Mouse (Mus musculus) c-Kit-positive CD71-positive TER-119-negative erythroid progenitor cells, embryonic 14.5 days (primary cell): ENCODE data around the gene Rnft1.

Source experiments
- DNase-seq: peaks from one replicate; pipeline ENCODE4 v3.0.0-alpha.2; 2013; ENCODE audit warnings: low read depth

The Rnft1 gene

DNA sequence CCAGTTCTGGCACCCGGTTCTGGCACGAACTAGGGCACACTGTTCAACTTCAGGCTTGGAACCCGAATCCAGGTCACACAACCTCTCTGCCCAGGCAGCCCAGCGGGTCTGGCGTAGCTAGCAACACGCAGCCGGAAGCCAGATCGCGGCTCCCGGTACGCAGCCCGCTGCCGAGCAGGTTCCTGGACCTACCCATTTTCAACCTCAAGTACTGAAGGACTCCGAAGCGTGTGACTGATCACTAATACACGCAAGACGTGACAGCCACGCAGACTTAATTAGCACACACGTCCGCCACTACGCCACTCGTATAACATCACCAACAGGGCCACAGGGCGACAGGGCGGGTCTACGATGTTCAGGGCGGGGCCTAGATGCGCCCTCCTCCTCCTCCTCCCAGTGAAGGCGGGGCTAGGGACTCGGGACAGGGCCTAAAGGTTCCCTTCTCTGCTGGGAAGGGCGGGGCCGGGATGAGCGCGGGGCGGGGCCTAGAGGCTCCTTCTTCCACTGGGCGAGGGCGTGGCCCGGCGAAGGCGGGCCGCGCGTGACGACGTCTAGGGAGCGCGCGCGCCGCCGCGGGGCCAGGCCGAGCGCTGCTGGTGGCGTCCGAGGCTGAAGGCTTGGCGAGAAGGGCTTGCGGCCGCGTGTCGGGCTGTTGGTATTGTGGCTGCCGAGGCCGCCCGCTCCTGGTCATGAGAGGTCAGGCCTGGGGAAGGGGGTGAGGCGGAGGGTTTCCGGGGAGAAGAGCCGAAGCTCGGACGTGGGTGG lies at the start of gene Rnft1:
Rnft1 (plus strand) TSS at position 557 of the 768 bp plus-strand sequence.
- DNase-seq: peak; percentile 97

DNA sequence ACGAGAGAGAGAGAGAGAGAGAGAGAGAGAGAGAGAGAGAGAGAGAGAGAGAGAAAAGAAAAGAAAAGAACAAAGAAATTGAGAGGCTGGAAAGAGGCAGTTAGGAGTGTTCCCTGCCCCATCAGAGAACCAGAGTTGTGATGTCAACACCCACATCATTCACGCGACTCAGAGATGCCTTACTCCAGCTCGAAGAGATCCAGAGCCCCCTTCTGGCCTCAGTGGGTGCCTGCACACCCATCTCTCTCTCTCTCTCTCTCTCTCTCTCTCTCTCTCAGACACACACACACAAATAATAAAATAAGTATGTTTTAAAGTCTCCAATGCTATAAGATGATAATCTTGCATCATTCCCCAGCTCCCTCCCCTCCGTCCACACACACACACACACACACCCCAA lies 47.6 kb upstream of the Rnft1 start:
- DNase-seq: peak; percentile 22

DNA sequence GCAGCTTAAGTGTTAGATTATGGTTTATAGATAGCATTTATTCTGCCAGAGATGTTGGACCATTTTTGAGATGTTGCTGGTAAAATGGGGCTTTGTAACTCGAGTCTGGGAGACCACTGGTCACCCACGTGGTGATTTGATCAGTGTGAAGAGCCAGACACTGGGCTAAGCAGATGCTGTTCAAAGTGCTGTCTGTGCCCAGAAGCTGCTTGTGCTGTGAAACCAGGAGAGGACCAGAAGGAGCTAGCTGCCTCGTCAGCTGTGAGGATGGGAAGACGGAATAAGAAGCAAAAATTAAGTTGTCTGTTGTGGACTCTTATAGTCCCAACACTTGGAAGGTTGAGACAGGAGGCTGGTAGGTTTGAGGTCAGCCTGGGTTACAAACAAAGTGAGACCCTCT lies 46.2 kb upstream of the Rnft1 start:
- DNase-seq: no peak

DNA sequence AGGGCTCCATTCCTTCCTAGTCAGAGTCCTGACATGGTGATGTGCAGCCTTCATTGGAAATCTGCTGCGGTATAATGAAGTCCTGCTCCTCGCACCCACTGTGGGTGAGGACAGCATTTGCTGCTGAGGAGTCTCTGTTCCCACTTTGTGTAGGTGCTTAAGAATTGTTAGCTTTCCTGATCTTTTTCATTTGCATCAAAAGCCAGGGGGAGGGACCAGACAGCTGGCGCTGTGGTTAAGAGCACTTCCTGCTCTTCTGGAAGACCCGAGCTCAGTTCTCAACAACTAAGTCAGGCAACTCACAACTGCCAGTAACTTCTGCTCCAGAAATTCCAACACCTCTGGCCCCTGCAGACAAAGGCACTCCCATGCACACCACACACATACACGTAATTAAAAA lies 43.7 kb upstream of the Rnft1 start:
- no peak for DNase-seq

DNA sequence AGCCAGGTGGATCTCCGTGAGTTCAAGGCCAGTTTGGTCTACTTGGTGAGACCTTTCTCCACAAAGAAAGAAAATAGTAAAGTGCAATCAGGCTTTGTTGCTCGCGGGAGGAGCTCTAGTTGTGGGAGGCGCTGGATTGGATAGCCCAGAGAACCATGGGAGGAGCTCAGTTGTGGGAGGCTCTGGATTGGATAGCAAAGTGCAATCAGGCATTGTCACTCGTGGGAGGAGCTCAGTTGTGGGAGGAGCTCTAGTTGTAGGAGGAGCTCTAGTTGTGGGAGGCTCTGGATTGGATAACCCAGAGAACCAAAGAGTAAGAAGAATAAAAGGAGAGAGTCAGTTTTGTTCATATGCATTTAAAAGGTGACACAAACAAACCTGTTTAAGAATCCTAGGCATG lies 30.5 kb upstream of the Rnft1 start:
- no peak for DNase-seq

DNA sequence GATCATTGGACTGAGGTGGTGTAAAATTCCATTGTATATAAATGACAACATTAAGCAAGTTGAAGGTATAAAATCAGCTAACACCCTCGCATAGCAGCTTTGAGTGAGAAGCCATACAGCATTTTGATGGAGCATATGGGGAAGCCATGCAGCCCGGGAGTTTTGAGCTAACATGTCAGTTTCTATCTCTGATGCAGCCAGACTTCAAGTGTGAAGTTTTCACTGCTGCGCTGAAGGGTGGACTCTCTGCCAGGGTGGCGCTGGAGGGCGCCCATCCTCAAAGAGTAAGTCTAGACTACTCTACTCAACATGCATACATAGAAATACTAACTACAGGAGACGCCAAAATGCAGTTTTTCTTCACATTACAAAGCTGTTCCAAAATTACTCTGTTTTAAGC lies 26.9 kb upstream of the Rnft1 start:
- DNase-seq: no peak

- no peak for DNase-seq
Observed at GRCm38 (mm10) chr11:86458866-86459265, 25.6 kb upstream of the Rnft1 start.

DNA sequence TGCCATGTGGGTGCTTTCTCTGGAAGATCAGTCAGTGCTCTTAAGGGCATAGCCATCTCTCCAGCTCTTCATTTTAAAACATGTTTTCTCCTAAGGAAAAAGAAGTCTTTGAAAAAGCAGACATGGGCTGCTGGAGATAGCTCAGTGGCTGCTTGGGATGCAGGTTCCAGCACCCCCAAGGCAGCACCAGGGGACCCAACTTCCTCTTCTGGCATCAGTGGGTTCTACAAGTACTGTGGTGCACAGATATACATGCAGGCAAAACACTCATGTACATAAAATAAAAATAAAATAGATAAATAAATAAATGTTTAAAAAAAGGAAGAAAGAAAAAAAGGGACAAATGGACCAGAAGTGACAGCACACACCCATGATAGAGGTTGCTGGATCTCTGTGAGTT lies 21.9 kb upstream of the Rnft1 start:
- DNase-seq: no peak

- peak; percentile 71 for DNase-seq
Observed at GRCm38 (mm10) chr11:86464275-86464674, 20.2 kb upstream of the Rnft1 start.

GRCm38 (mm10) chr11:86468345-86468744 lies 16.1 kb upstream of the Rnft1 start:
- DNase-seq: no peak

- no peak for DNase-seq
Observed at GRCm38 (mm10) chr11:86468971-86469370, 15.5 kb upstream of the Rnft1 start.

DNA sequence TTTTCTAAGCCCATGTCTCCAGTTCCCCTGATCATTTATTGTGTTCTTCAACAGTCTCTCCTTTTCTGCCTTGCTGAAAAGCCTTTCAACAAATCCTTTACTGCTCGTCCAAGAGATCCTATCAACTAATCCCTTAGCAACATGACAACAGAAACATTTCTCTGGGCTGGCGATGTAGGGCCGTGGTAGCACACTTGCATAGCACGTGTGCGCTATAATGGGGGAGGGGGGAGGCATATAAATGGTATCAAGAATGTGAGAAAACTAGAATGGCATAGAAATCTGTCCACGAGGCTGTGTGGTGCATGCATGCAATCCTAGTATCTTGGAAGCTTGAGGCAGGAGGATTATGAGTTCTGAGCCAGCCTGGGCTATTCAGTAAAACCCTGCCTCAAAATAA lies 12.7 kb upstream of the Rnft1 start:
- no peak for DNase-seq

DNA sequence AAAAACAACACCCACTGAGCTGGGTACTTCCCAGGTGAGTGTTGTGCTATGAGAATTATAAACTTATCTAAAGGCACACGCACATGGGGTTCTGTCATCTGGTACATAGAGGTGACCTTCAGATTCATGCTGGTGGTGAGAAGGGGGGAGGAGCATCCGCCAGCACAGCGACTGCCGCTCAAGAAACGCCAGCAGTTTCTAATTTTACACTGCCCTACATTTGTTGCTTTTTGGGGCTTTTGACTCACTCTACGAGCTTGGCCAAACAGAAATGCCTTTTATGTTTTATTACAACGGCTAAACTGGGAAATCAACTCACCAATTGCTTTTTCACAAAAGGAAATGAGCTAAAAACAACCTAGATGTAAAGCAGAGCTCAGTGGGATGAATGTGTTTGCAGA lies 11.7 kb upstream of the Rnft1 start:
- no peak for DNase-seq

GRCm38 (mm10) chr11:86473576-86473975 lies 10.9 kb upstream of the Rnft1 start:
- no peak for DNase-seq

DNA sequence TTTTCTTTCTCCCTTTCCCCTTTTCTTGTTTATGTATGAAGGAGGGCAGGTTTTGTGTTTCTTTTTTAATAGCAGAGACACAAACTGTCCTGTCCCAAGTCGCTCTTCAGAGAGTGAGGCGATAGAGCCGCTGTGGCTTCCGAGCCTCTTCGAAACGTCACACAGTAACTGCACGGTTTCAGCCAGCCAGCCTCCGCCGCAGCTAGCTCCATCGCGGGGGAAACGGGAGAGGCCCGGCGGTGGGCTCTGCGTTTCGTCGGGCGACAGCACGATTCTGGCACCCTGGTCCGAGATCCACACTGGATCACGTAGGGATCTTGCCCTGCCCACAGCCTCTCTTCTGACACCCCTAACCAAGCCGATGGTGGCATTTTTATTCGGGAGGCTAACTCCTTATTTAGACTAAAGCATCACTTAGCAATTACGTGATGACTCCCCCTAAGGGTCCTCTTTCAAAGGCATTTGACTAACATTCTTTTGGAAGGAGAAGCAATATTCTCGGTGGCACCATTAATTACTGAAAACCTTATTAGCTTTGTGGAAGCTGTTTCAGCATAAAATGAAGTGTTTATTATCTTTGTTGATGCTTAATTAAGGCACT lies 553 bp downstream of the Rnft1 start:
- DNase-seq: peak; percentile 38

DNA sequence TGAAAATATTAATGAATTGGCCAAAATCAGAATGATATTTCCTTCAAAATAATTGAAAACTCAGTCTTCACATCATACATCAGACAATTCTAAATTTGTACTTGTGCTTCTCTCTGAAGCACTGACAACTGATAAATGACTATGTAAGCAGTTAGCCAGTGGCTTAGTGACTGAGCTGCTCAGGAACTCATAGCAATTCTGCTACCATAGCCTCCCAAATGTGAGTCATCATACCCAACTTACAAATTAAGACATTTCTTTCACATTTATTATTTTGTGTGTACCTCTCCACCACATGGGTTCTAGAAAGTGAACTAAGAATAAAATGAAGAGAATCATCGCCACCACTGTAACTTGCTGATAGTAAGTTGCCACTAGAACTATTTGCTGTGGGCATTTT lies 6.3 kb downstream of the Rnft1 start:
- no peak for DNase-seq

DNA sequence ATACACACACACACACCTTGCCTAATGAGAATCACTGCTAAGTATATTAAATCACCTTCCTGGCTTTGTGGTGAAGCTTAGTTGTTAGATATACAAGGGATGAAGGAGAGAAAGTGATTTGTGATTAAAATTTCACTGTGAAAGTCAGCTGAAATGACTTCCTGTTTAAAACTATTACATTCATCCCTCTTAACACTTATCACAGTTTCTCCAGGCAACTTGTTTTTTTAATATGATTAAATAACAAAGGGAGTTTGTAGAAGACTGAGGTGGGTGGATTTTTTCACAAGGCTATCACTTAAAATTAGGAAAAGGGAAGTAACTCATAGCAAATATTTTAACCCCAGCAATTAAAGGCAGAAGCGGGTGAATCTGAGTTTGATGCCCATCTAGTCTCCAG lies 12.9 kb downstream of the Rnft1 start:
- DNase-seq: no peak

DNA sequence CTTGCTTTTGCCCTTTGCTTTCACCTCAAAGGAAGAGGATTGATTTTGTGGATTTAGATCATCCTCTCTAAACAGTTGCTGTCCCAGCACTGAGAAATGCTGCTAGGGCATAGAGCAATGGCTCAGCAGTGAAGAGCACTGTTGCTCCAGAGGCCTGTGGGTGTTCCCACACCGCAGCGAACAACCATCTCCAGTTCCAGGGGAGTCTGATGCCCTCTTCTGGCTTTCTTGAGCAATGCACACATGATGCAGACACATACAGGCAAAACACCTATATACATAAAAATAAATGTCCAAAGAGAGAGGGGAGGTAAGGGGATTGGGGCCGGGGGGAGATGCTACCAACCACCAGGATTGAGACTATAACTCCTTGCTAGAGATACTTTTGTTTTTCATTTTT lies 13.5 kb downstream of the Rnft1 start:
- peak; percentile 14 for DNase-seq

DNA sequence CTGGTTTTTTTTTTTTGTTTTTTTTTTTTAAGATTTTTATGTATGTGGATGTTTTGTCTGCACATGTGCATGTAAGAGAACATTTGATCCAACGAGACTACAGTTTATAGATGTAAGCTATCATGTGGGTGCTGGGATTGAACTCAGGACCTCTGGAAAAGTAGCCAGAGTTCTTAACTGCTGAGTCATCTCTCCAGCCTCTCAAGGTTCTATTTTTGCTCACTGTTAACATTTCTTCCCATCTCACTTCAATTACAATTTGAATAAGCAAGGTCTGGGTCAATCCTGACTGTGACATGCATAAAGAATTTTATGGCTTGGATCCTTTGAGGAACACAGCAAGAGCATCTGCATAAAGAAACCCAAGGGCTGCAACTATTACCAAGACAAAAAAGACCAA lies 16.3 kb downstream of the Rnft1 start:
- DNase-seq: no peak

DNA sequence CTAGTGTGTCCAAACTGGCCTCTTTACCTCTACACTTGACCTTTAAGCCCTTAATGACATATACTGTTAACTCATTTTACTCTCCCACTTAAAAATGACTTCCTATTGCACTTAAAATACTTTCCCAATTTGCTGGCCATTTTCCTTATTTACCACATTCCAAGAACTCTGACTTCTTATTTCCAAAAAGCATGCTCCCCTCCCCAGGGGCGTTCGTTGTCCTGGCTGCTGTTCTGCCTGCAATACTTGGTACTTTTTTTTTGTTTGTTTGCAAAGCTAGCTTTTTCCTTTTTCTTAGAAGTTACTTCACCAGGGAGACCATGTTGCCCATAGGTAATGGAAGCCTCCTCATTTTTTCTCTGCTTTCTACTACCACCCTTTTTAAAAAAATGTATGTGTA lies 18.7 kb downstream of the Rnft1 start:
- DNase-seq: no peak

- no peak for DNase-seq
Observed at GRCm38 (mm10) chr11:86507334-86507733, 22.9 kb downstream of the Rnft1 start.

DNA sequence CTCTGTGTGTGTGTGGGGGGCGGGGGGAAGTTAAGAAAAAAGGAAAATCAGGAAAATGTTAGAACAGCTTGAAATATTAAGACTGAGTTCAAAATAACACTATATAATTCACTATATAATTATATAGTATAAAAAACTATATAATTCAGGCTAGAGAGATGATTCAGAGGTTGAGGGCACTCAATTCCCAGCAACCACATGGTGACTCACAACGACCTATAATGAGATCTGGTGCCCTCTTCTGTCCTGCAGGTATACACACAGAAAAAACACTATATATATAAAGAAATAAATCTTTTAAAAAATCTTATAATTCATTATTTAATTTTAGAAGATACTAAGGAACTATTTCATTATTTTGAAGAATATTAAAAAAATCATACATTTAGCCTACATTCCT lies 23.5 kb downstream of the Rnft1 start:
- no peak for DNase-seq

DNA sequence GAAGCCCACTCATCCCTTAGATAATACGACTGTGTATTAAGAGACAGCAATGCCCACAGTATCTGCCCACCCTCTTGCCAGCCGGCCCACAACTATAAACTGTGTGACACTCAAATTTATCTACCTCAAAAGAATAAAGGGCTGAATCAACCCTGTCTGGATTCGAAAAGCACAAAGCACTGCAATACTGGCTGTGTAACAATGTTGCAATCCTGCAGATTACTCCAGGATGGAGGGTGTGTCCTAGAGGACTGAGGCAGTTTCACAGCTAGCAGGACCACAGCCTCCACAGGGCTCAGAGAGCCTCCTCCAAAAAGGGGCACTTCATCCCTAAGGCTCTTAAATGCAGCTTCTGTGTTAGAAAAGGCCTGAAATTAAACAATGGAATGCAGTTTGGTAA lies 32.2 kb downstream of the Rnft1 start:
- DNase-seq: no peak

DNA sequence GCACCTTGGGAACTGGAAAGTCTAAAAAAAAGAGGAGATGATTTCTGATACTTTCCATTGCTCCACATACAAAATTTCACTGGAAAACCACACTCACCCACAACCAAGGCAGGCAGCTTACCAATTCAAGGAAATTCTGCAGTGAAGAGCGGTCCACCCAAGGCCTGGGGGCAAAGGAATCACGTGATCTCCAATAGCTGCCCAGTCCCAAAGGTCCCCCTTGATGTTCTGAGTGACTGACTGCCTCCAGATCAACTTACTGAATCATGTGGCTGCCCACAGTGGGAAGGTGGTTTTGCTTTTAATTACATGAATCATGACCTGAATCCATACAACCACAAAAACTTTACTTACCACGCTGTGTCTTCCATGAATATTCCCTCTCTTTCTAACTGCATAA lies 32.8 kb downstream of the Rnft1 start:
- DNase-seq: no peak
